Mouse (Mus musculus): ENCODE measurements at regions not wholly inside any gene's neighbourhood (a gene's known extent, or its start where the extent isn't known, plus 50 kb on each side); places are given as distances from the start of the nearest gene placed in this dataset.

GRCm38 (mm10) chr16:8117543-8118167, 307.3 kb downstream of the Tmem114 start:
- no peak for ATAC-seq (replicated peaks; ENCODE audit: poor library complexity, severe bottlenecking)

DNA sequence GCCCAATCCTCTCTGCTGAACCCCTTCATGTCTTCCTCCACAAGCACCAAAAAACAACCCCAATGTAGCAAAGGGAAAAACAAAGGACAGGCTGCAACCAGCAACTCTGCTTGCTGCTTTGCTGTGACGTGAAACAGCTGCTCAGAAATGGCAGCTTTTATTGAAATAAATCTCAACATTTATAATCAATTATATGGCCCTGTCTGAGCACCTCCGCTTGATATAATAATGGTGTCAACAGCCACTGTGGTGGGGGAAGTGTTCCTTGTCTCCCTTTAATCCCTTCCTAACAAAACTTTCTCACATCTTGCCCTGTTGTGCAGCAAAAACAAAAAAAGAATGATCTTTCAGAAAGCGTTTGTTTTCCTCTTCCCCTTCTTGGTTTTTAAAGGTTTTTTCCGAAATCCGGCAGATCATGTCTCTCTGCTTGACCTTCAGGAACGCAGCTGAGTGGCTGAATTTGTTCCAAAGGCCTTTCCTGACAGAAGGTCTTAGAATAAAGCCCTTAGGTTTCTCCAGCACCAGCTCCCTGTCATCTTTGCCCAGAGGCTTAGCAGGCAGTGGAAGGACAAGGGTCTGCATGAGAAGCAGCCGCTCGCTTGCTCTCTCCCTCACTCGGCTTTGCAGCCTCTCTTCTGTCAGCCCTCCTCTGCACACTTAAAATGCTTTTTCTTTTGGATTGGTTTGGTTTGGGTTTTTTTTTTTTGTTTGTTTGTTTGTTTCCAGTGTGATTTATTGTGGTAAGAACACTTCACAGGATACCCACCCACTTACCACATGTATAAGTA, 313.4 kb downstream of the Tmem114 start:
- no peak for ATAC-seq (replicated peaks; ENCODE audit: poor library complexity, severe bottlenecking)

DNA sequence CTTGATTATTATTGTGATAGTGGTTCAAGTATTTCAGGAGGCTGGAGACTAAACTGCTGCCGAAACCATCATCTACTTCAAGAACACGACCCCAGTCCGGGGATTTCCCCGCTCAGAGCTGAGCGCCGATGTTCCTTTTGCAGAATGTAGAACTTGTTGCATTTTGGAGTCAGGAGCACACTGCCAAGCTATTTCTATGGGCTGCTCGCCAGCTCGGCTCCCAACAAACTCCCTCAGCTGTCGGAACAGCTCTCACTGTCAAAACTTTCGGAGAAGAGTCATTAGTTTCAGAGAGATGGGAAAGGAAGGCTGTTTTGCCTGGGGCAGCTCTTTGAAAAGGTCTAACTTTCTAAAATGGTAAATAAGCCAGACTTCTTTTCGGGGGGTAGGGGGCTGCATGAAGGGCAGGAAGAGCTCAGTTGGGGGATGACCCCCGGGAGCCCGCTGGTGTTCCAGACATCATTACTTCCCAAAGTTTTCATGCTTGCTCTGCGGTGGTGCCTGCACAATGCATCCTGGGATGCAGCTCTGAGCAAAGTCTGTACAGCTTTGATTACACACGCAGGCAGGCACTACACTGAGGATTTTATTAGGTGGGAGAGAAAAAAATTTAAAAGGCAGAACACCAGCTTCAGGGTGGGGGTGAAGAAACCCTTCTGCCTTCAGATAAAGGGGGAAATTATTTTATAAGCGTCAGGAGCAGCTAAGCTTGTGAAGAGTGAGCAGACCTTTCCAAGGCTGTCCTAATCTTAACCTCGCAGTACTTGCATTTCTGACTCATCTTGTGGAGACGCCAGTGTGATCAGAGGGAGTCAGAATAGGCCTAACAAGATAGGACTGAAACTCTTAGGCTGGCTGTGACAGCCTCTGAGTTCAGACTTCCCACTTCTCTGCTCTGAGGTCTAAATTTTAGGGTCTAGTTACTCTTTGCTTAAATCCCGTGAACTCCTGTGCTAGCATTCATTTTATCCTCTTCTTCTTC, 316.5 kb downstream of the Tmem114 start:
- ATAC-seq (replicated peaks; ENCODE audit: poor library complexity, severe bottlenecking) = no peak

DNA sequence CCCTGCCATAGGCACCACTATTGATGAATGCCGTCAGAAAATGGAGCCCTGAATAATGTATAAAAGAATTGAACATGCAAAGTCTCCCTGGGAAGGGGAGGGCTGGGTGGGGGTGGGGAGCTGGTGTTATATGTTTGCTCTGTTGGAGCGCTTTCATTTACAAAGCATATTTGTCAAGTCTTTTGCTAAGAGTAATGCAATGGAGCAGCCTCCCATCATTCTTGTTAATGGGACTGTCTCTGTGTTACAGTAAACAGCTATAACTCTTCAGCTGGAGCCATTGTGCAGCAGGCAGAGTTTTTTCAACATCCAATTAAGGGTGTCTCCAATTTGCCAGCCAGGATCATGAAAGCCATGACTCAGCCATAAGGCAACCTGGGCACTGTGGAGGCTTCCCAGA, 345.9 kb downstream of the Tmem114 start:
- ATAC-seq (replicated peaks; ENCODE audit: poor library complexity, severe bottlenecking) = no peak

GRCm38 (mm10) chr16:8078461-8078860, 346.5 kb downstream of the Tmem114 start:
- no peak for ATAC-seq (replicated peaks; ENCODE audit: poor library complexity, severe bottlenecking)

GRCm38 (mm10) chr16:8074729-8075128, 350.2 kb downstream of the Tmem114 start:
- ATAC-seq (replicated peaks; ENCODE audit: poor library complexity, severe bottlenecking) = no peak

DNA sequence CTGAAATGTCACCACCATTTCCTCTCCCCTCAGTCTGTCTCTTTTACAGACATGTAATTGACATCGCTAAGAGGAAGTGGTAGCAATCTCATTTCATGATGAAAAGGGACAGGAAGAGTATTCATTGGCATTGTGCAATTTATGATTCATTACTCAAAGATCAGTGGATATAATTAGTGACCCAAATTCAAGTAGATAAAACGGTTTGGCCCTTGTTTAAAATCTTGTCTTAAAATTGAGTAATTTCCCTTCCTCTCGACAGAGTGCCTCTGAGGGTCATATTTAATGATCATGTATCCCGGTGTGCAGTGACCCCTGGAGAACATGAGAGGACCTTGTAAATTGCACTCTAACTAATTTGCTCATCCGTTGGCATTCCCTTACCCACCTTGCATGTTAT, 371.0 kb downstream of the Tmem114 start:
- ATAC-seq (replicated peaks; ENCODE audit: poor library complexity, severe bottlenecking) = no peak

DNA sequence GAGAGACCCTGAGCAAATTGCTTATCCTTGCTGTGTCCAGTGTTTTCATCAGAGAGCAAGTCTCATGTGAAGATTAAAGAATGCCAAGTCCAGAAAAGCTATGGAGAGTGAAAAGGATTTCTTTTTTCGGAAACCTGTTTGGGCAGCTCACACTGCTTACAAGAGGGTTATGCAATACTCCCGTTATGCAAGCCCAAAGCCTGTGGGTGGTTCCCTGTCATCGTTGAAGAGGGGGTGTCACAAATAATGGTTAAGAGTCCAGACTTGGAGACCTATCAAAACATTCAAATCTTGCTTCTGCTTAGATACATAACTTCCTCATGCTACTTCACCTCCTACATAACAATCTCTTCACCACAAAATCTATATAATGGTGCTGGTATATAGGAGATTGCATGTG, 416.0 kb downstream of the Tmem114 start:
- no peak for ATAC-seq (replicated peaks; ENCODE audit: poor library complexity, severe bottlenecking)

DNA sequence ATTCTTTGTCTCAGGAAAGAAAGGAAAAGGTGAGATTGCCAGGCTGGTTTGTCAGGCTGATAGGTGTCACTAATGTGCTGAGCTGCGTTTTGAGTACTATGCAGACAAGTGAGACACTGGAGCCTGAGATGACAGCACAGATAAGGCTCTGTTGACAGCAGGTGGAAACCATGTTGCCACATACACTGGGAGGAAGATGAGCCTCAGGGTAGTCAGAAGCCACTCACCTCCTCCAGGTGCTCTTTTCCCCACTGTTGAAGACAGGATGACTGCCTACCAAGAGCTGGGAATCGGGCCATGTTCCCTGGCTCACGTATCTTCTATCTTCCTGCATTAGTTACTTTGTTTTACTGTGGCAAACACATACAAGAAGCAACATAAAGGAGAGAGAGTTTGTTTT, 418.3 kb downstream of the Tmem114 start:
- ATAC-seq (replicated peaks; ENCODE audit: poor library complexity, severe bottlenecking) = no peak

DNA sequence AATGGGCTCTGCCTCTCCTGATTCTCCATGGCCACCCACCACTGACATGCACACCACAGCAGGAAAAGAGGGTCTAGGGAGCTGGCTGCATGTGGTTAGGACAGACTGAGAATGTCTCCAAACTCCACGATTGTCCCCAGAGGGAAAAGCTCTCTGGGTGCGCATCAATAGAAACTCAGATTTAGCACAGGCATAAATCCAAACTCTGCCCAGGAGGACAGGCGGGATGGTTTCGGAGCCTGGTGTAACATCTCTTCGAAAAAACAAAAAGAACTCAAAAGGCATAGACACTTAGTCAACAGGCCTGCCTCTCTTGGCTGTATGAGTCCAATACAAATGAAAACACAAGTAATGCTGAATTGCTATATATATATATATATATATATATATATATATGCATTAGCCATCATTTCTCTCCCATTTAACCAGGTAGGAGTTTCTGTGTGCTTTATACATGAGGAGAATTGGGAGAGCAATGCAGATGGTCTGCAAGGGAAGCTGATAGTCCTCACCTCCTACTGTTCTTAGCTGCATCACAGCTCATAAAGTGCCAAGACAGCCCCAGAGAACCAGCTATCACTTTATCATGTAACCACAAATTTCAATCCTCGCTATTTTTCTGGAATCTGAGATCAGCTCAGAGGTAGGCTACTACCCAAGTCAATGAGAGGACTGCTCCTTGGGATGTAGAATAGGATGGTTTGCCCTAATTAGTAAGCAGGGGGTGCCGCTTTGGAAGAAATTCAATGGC, 422.4 kb downstream of the Tmem114 start:
- ATAC-seq (replicated peaks; ENCODE audit: poor library complexity, severe bottlenecking) = no peak

- no peak for ATAC-seq (replicated peaks; ENCODE audit: poor library complexity, severe bottlenecking)
These were observed 442.1 kb downstream of the Tmem114 start for GRCm38 (mm10) chr16:7982816-7983215.

GRCm38 (mm10) chr16:7978466-7978865, 446.5 kb downstream of the Tmem114 start:
- no peak for ATAC-seq (replicated peaks; ENCODE audit: poor library complexity, severe bottlenecking)

DNA sequence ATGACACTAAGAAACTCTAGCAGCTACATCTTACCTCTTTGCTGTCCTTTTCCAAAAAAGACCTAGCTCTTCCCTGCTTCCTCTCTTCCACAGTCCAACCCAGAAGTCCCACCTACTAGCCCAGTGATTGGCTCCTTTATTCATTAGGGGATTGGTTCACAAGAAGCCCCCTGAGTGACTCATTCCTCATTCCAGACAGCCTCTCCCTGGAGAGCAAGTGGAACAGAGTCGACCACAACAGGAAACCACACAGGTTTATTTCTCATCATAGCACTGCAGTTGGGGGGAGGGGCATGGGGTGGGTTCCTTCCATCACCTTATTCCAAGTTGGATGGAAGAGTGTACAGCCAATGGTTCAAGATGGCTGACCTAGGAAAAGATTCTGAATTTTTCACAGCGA, 473.3 kb downstream of the Tmem114 start:
- no peak for ATAC-seq (replicated peaks; ENCODE audit: poor library complexity, severe bottlenecking)

DNA sequence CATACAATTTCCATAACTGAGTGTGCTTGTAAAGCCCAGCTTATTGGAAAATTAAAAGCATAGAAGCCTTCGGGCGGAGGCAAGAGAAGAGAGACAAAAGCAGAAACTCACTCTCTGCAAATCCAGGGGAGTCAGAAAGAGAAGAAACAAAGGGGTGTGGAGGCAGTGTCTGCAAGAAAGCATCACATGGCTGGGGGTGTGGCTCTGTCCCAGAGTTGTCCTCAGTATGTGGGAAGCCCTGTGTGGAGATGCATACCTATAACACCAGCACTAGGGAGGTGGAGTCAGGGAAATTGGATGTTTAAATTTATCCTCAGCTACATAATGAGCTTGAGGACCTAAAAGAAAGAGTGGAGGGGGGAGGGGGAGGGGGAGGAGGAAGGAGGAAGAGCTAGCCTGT, 482.6 kb downstream of the Tmem114 start:
- ATAC-seq (replicated peaks; ENCODE audit: poor library complexity, severe bottlenecking) = no peak

DNA sequence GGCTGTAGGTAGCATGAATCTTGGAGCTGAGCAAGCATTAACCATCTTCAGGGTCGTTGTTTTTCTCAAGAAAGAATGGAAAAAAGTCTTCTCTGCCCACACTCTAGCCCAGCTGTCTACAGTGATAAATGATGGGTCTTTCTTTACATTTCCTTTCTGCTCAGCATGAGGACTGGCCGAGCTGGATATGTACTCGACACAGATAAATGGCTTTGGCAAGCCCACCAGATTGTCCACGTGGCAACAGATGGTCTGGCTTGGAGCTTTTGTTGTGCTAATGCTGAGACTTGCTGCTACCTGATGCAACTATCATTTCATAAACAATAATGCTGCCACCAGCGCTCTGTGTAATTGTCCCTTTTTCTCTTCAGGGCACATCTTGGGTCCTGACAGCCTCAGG, 487.8 kb downstream of the Tmem114 start:
- no peak for ATAC-seq (replicated peaks; ENCODE audit: poor library complexity, severe bottlenecking)

DNA sequence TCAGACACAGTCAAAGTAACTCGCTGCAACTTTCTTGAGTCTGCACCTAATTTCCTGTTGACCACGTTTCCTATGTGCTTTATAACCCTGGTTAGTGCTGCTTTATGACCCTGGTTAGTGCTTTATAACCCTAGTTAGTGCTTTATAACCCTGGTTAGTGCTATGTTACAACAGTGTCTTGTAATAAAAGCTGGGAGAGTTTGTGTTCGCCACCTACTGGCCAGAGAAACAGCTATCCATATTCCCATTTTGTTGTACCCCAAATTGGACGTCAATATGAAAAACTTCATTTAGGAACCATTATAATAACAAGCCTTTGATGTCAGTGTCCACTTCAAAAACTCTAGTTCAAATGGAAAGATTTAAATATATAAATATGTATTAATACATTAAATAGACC, 492.6 kb downstream of the Tmem114 start:
- no peak for ATAC-seq (replicated peaks; ENCODE audit: poor library complexity, severe bottlenecking)

DNA sequence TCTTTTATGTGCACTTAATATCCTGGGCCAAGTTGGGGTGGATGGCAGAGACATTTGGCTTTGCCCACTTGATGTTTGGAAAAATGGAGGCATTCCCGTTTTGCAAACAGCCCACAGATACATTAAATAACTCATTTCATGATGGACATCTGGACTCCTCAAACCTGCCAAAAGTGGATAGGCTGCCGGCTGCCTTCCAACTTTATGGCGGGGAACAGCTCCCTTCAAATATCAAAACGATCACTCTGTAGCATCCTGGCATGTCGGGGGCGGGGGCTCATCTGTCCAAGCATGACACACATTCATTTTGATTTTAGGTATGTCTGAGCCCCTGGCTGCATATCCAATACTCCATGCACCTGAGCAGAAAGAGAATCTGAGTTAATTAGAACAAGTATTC, 493.3 kb downstream of the Tmem114 start:
- ATAC-seq (replicated peaks; ENCODE audit: poor library complexity, severe bottlenecking) = no peak

- no peak for ATAC-seq (replicated peaks; ENCODE audit: poor library complexity, severe bottlenecking)
These were observed 495.8 kb downstream of the Tmem114 start for GRCm38 (mm10) chr16:7929112-7929511.

DNA sequence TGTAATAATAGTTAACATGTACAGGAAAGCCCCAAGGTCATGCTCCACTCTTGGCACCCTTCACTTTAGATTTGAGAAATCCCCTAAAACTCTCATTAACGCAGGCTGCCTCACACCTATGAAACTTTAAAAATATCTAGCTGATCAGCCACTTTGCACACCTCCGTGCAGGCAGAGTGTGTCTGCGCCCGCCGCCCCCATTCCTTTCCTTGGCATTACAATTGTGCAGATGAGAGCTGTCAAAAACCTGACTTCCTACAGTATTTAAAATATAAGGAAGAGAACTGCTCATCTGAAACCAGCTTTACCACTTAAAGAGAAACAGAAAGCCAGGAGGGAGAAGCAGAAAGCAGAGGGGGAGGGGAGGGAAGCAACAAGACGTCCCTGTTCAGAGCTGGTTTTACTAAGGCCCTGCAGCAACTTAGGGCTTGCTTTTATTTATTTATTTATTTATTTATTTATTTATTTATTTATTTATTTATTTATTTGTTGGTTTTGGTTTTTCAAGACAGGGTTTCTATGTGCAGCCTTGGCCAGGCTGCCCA, 496.5 kb downstream of the Tmem114 start:
- no peak for ATAC-seq (replicated peaks; ENCODE audit: poor library complexity, severe bottlenecking)

- ATAC-seq (replicated peaks; ENCODE audit: poor library complexity, severe bottlenecking) = no peak
These were observed 497.2 kb downstream of the Tmem114 start for GRCm38 (mm10) chr16:7927756-7928155.

Measured in granulocyte monocyte progenitor cell, adult 5-6 weeks (primary cell).